Mouse (Mus musculus) cerebellum, postnatal 4 days (tissue): ENCODE results near the gene Vmn2r14.
"Not testable (repeated sequence)": the region's sequence is repeated elsewhere in the genome, so short reads cannot be mapped to it uniquely, and the experiment has no call there.

Experiments
- DNase-seq, 2 experiments: peaks; one replicate each; pipeline ENCODE4 v3.0.0; 2022; ENCODE audit warnings: low spot score in 2 of 2, mixed read lengths in 1 of 2

Vmn2r14 gene

DNA sequence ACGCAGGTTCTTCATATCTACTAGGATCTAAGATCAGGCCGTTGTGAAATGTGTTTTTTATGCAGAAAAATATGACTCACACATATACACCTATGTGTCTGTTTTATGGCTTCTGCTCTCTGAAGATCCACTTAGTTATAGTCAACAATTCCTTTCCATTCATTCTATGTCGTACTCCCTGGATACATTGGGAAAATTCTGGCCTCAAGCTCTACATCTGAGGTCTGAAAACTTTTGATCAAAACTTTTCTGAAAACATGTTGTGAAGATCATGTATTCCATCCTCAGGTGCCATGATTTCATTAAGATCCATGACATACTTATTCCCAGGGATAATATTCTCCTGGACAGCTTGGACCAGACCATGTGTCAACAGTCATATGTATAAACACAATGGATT lies at the start of gene Vmn2r14:
Gene Vmn2r14 (minus strand): TSS at position 101 of the 400 bp plus-strand sequence.
- DNase-seq: no peak

DNA sequence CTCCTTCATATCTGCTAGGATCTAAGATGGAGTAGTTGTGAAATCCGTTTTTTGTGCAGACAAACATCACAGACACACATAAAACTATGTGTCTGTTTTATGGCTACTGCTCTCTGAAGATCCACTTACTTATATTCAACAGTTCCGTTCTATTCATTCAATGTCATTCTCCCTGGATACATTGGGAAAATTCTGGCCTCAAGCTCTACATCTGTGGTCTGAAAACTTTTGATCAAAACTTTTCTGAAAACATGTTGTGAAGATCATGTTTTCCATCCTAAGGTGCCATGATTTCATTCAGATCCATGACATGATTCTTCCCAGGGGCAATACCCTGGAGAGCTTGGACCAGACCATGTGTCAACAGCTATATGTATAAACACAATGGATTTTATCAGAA lies 32.4 kb downstream of the Vmn2r14 start, which contains the start of gene Vmn2r13:
Gene Vmn2r13 (minus strand): TSS at position 101 of the 400 bp plus-strand sequence.
- DNase-seq: not testable (repeated sequence)

GRCm38 (mm10) chr5:109166851-109167250 lies 57.7 kb downstream of the Vmn2r14 start:
- not testable (repeated sequence) for DNase-seq
